Mouse (Mus musculus): ENCODE measurements around the gene Pitpnm2. TPM values are rescaled to one million over a fixed set of nuclear protein-coding genes. Genes with fewer than 3 reads are reported as not detected.

The Pitpnm2 gene
- polyA plus RNA-seq, 1 experiment from 2014 or later: 11.8 TPM

DNA sequence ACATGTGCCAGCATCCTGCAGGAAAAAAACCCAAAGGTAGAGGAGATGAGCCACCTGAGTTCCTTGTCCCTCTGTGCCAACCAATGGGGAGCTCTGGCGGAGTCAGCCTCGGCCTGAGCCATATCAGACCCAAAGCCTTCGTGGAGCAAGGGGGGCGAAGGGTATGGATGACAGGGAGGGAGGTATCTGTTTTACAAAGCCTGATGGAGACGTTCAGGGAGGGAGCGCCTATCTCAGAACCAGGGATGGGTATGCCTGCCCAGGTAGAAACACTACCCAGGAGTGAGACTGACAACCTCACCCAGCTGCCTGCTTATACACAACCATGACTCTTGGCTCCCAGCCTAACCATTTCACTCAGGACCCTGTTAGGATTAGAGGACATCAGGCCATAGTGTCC lies 33.2 kb downstream of the Pitpnm2 start:
- WGBS: 90% methylated on average over 6 of the region's 6 CpGs
- no peak overlapping the region for H3K27ac ChIP-seq
- no peaks in the 10 kb centered on the region for H3K27me3 ChIP-seq (replicated peaks)
- peaks cover 12% of the 10 kb centered on the region for H3K4me1 ChIP-seq
- no peak overlapping the region for H3K4me2 ChIP-seq
- no peak for ATAC-seq (replicated peaks)
- no peak overlapping the region for H3K4me3 ChIP-seq
- H3K9ac ChIP-seq: no peak overlapping the region
- no peaks in the 10 kb centered on the region for H3K9me3 ChIP-seq
- no peaks in the 10 kb centered on the region for H3K36me3 ChIP-seq (replicated peaks)

DNA sequence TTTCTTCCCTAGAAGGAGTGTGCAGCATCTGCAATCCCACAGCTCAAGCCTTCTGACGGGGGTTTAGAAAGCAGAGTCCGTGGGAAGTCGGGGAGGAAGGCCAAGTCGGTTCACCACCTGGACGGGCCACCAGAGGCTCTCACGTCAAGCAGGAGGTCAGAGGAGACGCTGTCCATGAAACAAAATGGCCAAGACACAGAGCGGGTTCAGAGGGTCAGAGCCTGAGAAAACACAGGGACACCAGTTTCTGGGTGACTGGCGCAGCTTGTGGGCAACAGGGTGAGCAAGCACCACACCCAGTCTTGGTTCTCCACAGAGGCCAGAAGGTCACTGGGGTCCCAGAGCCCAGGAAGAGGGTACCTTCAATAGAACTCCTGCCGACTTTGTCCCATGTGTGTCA lies 33.9 kb downstream of the Pitpnm2 start:
- WGBS: 86% methylated on average over 10 of the region's 10 CpGs
- Histone ChIP-seq H3K27ac (no peak overlapping the region), H3K4me2 (no peak overlapping the region), H3K4me1 (peaks cover 8% of the 10 kb centered on the region; the same call in 1 of the 2 replicates), H3K27me3 (replicated peaks) (no peaks in the 10 kb centered on the region), H3K4me3 (no peak overlapping the region), H3K9me3 (no peaks in the 10 kb centered on the region), H3K9ac (no peak overlapping the region), H3K36me3 (replicated peaks) (no peaks in the 10 kb centered on the region)
- ATAC-seq (replicated peaks): no peak

DNA sequence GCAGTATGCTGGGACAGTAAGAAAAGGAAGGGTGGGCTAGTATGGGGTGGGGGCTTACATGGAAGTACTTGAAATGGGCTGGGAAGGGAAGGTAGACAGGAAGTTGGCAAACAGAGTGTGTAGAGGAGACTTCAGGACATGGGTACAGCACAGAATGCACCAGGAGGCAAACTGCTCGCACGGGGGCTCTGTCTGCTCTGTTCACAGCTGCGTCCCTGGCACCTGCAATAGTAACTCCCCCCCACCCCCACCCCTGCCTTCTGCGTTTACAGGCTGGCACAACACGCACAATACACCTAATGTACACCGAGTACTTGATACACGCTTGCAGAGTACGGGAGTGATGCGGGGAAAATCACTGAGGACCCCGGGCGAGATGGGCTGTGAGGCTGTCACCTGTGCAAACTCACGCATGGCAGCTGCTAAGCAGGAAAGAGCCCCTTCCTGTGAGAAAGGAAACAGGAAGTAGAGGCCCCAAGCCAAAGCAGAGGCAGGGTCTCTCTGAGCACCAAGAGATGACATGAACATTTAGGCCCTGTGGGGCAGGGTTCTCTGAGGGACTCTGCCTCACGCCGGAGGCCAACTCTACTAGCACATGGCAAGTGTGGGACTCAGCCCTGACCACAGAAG lies 34.9 kb downstream of the Pitpnm2 start:
- WGBS: 92% methylated on average over 14 of the region's 14 CpGs
- Histone ChIP-seq H3K4me2 (no peak overlapping the region), H3K36me3 (replicated peaks) (no peaks in the 10 kb centered on the region), H3K9me3 (no peaks in the 10 kb centered on the region), H3K9ac (no peak overlapping the region), H3K27ac (no peak overlapping the region), H3K4me1 (peaks cover 12% of the 10 kb centered on the region; the same call in 1 of the 2 replicates), H3K4me3 (no peak overlapping the region), H3K27me3 (replicated peaks) (no peaks in the 10 kb centered on the region)
- ATAC-seq (replicated peaks): no peak

DNA sequence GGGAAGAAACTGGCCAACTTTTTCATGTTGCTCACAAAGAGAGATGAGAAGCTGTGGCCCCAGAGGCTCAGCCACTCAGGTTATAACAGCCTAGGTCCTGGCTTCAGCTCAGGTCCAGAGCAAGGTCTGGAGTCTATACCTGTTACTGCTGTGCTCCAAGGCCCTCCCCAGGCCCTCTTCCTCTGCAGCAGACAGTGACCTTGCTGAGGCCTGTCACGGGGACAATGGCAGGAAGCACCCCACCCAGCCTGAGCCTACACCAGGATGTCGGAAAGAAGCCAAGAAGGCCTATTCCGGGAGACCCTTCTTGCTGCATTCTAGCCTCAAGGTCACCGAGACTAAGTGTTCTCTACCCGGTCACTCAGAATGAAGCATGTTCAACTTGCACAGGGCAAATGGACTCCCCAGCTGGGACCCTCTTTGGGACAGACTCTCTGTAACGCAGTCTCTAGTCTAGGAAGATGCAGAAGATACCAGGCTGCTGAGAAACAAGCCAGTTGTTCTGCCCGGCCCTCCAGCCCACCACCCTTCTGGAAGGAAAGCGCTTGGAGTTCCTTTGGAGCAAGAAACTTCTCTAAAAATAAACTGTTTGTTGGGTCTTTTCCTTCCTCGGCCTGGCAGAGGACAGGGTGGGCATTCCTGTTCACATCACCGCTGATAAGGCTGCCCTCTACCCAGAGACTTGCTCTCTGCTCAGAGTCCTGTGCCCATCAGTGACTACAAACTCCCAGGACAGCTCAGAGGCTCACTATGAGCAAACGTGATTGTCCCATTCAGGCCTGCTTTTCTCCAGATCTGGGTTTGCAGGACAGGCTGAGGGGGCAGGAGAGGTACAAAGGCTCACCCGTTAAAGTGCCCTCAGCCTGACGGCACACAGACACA lies 35.7 kb downstream of the Pitpnm2 start:
- Histone ChIP-seq H3K4me1 (peaks cover 9% of the 10 kb centered on the region; the same call in 1 of the 2 replicates), H3K9ac (no peak overlapping the region), H3K27ac (no peak overlapping the region), H3K36me3 (replicated peaks) (no peaks in the 10 kb centered on the region), H3K9me3 (no peaks in the 10 kb centered on the region), H3K4me3 (no peak overlapping the region), H3K27me3 (replicated peaks) (no peaks in the 10 kb centered on the region), H3K4me2 (no peak overlapping the region)
- ATAC-seq (replicated peaks): no peak
- WGBS: 82% methylated on average over 13 of the region's 13 CpGs

DNA sequence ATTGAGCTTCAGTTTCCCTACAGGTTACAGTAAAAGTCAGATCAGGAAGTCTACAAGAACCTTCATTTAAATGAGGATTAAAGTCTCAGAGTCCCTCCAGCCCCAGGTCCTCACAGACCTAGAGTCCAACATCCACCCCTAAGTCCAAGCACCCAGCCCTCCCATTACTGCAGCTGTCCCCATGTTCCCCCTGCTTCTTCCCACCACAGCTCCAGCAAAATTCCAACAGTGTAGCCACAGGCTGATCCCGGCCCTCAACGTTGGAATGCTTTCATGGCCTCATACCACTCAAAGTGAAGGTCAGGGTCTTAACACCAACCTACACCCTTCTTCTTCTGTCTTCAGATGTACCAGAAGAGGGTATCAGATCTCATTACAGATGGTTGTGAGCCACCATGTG lies 37.9 kb downstream of the Pitpnm2 start:
- no peak overlapping the region for H3K27ac ChIP-seq
- 86% methylated on average over 2 of the region's 2 CpGs for WGBS
- ATAC-seq (replicated peaks): no peak
- H3K4me1 ChIP-seq: peaks cover 18% of the 10 kb centered on the region
- H3K36me3 ChIP-seq (replicated peaks): no peaks in the 10 kb centered on the region
- H3K9me3 ChIP-seq: no peaks in the 10 kb centered on the region
- H3K27me3 ChIP-seq (replicated peaks): no peaks in the 10 kb centered on the region
- no peak overlapping the region for H3K9ac ChIP-seq
- H3K4me2 ChIP-seq: no peak overlapping the region
- no peak overlapping the region for H3K4me3 ChIP-seq

DNA sequence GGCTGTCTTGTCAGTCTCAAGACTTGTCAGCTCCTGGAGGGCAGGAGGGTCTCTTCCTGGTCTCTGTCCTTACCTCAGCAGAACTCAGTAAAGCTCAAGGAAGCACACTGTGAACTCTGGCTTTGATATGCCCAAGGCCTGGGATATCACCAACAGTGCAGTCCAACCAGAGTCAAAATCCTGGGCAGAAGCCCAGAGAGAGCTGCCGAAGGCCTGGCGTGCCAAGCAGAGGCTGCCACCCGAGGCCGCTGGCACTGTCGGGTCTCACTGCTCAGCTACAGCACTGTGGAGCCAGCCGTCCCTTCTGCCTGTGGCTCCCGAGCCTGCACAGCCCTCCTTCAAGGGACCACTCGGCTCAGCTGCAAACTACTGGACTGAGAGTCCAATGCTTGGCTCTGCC lies 38.3 kb downstream of the Pitpnm2 start:
- Histone ChIP-seq H3K36me3 (replicated peaks) (no peaks in the 10 kb centered on the region), H3K4me2 (no peak overlapping the region), H3K4me1 (peaks cover 22% of the 10 kb centered on the region), H3K4me3 (no peak overlapping the region), H3K27ac (no peak overlapping the region), H3K27me3 (replicated peaks) (no peaks in the 10 kb centered on the region), H3K9ac (no peak overlapping the region), H3K9me3 (no peaks in the 10 kb centered on the region)
- WGBS: 80% methylated on average over 8 of the region's 8 CpGs
- no peak for ATAC-seq (replicated peaks)

- no peak overlapping the region for H3K9ac ChIP-seq
- 69% methylated on average over 18 of the region's 18 CpGs for WGBS
- H3K27ac ChIP-seq: no peak overlapping the region
- H3K9me3 ChIP-seq: no peaks in the 10 kb centered on the region
- peaks cover 29% of the 10 kb centered on the region for H3K4me1 ChIP-seq
- H3K4me3 ChIP-seq: no peak overlapping the region
- H3K27me3 ChIP-seq (replicated peaks): no peaks in the 10 kb centered on the region
- no peaks in the 10 kb centered on the region for H3K36me3 ChIP-seq (replicated peaks)
- ATAC-seq (replicated peaks): no peak
- H3K4me2 ChIP-seq: no peak overlapping the region
These were observed 39.1 kb downstream of the Pitpnm2 start for GRCm38 (mm10) chr5:124210281-124211016.

DNA sequence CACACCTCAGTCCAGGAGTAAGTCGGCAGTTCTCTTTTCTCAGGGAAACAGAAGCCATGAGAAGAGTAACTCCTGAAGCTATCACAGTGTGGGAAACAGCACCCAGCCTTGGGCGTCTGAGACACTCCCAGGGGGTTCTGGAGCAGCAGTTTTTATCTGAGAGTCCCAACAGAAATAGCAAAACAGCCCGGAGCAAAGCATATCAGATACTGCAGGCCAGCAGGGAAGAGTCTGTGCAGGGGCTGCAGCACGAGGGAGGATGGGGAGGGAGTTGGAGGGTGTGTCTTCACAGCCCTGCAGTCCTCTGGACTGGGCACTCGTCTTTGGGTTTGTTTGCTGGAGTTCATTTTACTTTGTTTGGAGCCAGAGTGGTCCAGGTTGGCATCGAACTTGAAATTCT lies 39.7 kb downstream of the Pitpnm2 start:
- H3K4me1 ChIP-seq: peaks cover 29% of the 10 kb centered on the region
- no peaks in the 10 kb centered on the region for H3K9me3 ChIP-seq
- H3K36me3 ChIP-seq (replicated peaks): no peaks in the 10 kb centered on the region
- 56% methylated on average over 6 of the region's 6 CpGs for WGBS
- no peak overlapping the region for H3K4me3 ChIP-seq
- ATAC-seq (replicated peaks): no peak
- no peak overlapping the region for H3K4me2 ChIP-seq
- H3K27ac ChIP-seq: no peak overlapping the region
- H3K9ac ChIP-seq: no peak overlapping the region
- no peaks in the 10 kb centered on the region for H3K27me3 ChIP-seq (replicated peaks)

DNA sequence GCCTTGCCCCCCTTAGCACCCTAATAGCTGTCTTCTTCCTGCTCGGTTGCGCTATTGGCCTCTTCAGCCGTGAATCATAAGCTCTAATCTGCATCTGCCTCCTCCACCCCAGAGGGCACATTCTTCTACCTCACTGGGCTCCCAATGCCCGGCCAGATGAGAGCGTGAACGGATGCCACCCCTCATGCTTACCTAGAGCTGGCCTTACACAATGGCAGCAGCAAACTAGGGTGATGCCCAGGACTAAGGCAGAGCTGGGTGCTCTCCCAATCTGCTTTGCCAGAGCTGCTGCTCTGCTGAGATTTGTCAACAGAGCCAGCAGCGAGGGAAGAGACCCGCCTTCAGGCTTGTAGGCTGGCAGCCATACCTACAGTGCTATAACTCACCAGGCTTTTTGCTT lies 41.5 kb downstream of the Pitpnm2 start:
- no peaks in the 10 kb centered on the region for H3K36me3 ChIP-seq (replicated peaks)
- H3K4me3 ChIP-seq: no peak overlapping the region
- H3K27ac ChIP-seq: no peak overlapping the region
- no peak for ATAC-seq (replicated peaks)
- no peaks in the 10 kb centered on the region for H3K9me3 ChIP-seq
- H3K4me2 ChIP-seq: no peak overlapping the region
- no peaks in the 10 kb centered on the region for H3K27me3 ChIP-seq (replicated peaks)
- no peak overlapping the region for H3K9ac ChIP-seq
- H3K4me1 ChIP-seq: peaks cover 29% of the 10 kb centered on the region
- WGBS: 71% methylated on average over 8 of the region's 8 CpGs

DNA sequence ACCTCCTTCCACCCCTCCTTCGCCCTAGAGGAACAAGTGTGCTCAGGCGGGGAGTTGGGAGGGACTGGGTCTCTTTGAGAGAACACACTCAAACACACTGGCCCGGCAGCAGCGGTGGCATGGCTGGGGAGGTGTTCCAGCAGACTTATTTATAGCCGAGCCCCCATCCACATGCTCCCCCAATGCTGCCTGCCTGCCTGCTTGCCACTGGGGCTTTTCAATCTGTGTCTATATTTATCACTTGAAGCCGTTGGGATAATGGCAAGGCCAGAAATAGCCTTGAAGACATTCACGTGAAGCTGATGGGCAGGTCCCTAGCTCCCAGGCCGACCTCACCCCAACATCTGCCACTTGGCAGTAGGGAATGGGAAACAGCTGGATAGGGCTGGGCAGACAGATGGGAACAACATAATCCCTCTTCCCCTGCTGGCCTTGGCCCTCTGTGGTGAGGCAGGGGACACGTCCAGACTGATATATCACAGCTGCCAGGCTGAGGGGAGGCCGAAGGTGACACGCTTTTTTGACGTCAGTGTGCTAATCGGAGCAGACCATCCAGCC lies 43.0 kb downstream of the Pitpnm2 start:
- H3K27ac ChIP-seq: no peak overlapping the region
- 36% methylated on average over 13 of the region's 13 CpGs for WGBS
- no peak for ATAC-seq (replicated peaks)

GRCm38 (mm10) chr5:124205809-124206380 lies 43.7 kb downstream of the Pitpnm2 start:
- no peaks in the 10 kb centered on the region for H3K36me3 ChIP-seq (replicated peaks)
- H3K4me1 ChIP-seq: peaks cover 27% of the 10 kb centered on the region
- ATAC-seq (replicated peaks): no peak
- no peaks in the 10 kb centered on the region for H3K27me3 ChIP-seq (replicated peaks)
- H3K4me3 ChIP-seq: no peak overlapping the region
- 0 out of 2 replicates have a peak overlapping the region, but pooled peaks have one; percentile 17 for H3K27ac ChIP-seq
- H3K9ac ChIP-seq: no peak overlapping the region
- H3K4me2 ChIP-seq: no peak overlapping the region
- H3K9me3 ChIP-seq: no peaks in the 10 kb centered on the region
- WGBS: 49% methylated on average over 5 of the region's 5 CpGs

More for the DNA sequence above, 43.0 kb downstream of the Pitpnm2 start:
- Histone ChIP-seq H3K4me3 (no peak overlapping the region), H3K4me2 (no peak overlapping the region), H3K36me3 (replicated peaks) (no peaks in the 10 kb centered on the region), H3K4me1 (peaks cover 29% of the 10 kb centered on the region), H3K9me3 (no peaks in the 10 kb centered on the region), H3K9ac (no peak overlapping the region), H3K27me3 (replicated peaks) (no peaks in the 10 kb centered on the region)

DNA sequence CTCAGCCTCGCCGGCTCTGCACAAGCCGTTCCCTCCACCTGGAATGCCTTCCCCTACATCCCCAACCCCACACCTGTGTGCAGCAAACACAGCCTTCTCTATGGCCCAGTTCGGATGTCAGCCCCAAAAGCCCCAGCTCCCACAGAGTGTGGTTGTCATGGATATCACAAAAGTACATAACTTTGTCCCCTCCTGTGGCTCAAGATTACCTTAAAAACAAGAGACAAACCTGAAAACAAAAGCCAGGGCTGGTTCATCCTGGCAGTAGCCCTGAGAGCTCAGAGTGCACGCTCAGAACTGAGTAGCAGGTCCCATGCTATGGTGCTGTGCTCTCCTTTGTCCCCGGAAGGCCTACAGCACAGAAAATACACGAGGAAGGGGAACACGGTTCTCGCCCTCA lies 44.3 kb downstream of the Pitpnm2 start:
- H3K4me3 ChIP-seq: no peak overlapping the region
- no peak overlapping the region for H3K9ac ChIP-seq
- peaks cover 27% of the 10 kb centered on the region for H3K4me1 ChIP-seq
- no peaks in the 10 kb centered on the region for H3K9me3 ChIP-seq
- no peak for ATAC-seq (replicated peaks)
- no peak overlapping the region for H3K4me2 ChIP-seq
- no peaks in the 10 kb centered on the region for H3K27me3 ChIP-seq (replicated peaks)
- 0 out of 2 replicates have a peak overlapping the region, but pooled peaks have one; percentile 17 for H3K27ac ChIP-seq
- H3K36me3 ChIP-seq (replicated peaks): no peaks in the 10 kb centered on the region
- 66% methylated on average over 9 of the region's 9 CpGs for WGBS
